Mouse (Mus musculus) cerebellum, adult 9-10 months (tissue): ENCODE data around the gene Diras1.
A peak's percentile ranks its signal among the peaks of the same experiment; 100 is the strongest.
"Not testable (repeated sequence)": the region's sequence is repeated elsewhere in the genome, so short reads cannot be mapped to it uniquely, and the experiment has no call there.

Source experiments
- DNase-seq: peaks from one replicate; pipeline ENCODE4 v3.0.0; 2022

Gene Diras1

GRCm38 (mm10) chr10:80996501-80996900 is 29.0 kb downstream of the Diras1 start:
- DNase-seq, result peak; percentile 47

- DNase-seq, result peak; percentile 92
These were observed 30.3 kb downstream of the Diras1 start for GRCm38 (mm10) chr10:80995091-80995632.

DNA sequence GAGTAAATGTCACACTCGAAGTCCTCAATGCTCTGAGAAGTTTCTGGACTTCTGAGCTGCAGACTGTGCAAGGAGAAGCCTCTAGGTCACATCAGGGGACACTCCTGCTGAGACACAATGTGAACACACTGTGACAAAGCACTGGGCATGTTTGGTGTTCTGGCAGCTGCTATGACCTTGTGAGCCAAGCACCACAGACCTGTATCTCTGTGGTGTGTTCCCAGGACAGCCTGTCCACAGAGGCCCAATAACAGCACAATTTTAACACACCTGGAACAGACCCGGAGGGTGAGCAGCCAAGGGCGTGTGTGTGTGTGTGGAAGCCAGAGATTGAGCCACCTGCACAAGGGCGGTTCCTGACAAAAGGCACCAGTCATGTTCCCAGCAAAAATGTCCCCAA is 30.8 kb downstream of the Diras1 start:
- DNase-seq, result peak; percentile 42

- no peak for DNase-seq
These were observed 32.2 kb downstream of the Diras1 start for GRCm38 (mm10) chr10:80993276-80993675.

- no peak for DNase-seq
These were observed 33.5 kb downstream of the Diras1 start for GRCm38 (mm10) chr10:80991945-80992344.

- no peak for DNase-seq
These were observed 34.5 kb downstream of the Diras1 start for GRCm38 (mm10) chr10:80991007-80991406.

DNA sequence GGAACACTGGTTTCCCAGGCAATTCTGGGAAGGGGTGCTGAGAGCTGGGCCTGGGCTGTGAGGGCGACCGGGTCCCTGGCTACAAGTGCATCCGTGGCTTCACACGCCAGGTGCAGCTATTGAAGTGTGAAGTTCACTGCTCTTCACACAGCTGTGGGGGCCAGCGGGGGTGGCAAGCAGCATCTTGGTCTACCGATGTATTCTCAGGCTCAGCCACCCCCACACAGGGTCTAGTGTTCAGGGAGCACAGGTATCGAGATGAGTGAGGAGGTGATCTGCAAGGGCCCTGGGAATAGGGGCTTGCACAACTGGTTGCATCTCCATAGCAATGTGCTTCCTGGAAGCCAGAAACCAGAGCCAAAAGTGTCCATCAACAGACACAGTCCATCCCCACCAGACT is 35.1 kb downstream of the Diras1 start:
- no peak for DNase-seq

- not testable (repeated sequence) for DNase-seq
These were observed 35.6 kb downstream of the Diras1 start for GRCm38 (mm10) chr10:80989854-80990253.

GRCm38 (mm10) chr10:80989446-80989845 is 36.0 kb downstream of the Diras1 start:
- DNase-seq, result no peak

DNA sequence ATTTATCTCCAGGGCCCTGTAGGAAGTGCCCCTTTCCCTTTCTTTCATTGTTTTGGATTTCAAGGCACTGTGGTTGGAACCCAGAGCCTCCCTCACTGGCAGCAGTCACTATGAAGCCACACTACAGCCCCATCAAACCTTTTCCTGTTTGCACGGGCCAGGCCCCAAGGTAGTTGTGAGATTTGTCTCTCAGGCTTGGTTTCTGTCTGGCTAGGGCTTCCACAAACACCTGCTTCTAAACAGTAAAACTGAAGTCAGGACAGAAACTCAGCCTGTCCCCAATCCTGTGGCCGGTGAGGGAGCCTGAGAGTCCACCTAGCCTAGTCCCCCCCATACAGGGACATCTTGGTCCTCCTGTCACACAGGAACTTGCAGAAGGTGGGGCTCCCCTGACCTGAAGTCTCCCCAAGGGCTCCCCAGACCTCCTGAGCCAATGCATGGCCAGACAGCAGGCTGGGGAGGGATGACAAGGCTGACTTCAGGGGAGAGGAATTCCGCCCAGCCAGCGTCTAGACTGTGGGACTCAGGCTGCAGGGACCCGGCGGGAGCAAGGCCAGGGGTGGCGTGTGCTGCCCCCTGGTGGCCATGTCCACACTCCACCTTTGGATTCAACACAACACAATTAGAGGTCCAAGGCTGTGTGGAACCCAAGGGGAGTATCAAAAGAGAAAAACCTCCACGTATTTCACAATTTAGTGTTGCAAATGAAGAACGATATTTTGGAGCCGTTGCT is 37.6 kb downstream of the Diras1 start:
- DNase-seq, result peak; percentile 84

GRCm38 (mm10) chr10:80986754-80987153 is 38.7 kb downstream of the Diras1 start:
- DNase-seq, result no peak

DNA sequence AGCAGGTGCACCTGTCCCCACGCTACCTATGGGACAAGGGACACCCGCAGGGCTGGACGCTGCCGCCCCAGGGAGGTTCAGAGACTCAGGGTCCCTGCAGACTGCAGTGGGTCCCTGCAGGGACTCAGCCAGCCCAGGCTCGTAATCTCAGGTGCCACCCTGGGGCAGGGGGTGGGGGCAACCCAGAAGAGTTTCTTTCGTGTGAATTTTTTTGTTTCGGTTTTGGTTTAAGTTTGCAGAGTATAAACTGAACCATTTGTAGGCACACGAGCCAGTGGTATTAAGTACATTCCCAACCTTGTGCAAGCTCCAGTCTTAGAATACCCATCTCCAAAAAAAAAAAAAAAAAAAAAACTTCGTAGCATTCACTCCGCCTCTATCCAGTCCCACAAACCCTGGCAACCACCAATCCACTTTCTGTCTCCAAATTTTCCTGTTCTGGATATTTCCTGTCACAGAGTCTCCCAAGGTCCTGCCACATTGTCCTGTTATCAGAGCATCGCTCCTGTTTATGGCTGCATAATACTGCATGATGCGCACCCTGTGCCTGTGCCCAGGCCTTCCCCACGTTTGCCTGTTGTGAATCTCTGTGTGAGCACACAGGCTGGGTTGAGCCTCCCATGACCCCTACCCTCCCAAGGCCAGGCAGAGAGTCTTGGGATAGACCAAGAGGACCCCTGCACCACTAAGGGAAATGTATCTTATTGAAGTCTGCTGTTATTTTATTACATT is 39.3 kb downstream of the Diras1 start:
- no peak for DNase-seq

DNA sequence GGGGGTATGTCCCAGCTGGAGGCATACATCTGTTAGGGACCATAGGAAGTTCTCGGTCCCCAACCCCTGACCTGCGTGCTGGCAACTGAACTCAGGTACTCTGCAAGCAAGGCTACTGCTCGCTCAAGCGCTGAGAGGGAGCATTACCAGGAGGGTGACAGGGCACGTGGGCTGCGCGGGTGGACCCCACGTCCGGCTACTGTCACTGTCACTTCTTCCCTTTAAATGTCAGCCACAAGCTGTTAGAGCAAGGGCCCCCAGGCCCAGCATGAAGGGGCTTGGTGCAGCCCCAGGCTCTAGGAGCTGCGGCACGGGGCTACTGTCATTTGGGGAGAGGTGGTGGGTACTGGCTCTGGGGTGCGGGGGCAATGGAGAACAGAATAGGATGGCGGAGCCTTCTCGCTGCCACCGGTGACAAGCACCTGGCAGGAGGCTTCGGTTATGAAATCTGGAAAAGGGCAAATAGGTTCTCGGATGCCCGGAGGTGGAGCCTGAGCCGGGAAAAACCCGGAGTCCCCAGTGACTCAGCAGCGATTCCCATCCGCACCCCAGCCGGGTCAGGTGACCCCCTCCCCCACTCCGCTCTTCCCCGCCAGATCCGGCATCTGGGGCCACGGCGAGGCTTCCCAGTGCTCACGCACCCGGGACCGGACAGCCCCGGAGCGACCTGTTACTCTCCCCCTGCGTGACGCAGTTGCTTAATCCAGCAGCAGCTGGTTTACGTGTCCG is 40.1 kb downstream of the Diras1 start:
- no peak for DNase-seq

- no peak for DNase-seq
These were observed 41.2 kb downstream of the Diras1 start for GRCm38 (mm10) chr10:80984223-80984622.

GRCm38 (mm10) chr10:80982381-80982780 is 43.1 kb downstream of the Diras1 start:
- DNase-seq, result no peak

DNA sequence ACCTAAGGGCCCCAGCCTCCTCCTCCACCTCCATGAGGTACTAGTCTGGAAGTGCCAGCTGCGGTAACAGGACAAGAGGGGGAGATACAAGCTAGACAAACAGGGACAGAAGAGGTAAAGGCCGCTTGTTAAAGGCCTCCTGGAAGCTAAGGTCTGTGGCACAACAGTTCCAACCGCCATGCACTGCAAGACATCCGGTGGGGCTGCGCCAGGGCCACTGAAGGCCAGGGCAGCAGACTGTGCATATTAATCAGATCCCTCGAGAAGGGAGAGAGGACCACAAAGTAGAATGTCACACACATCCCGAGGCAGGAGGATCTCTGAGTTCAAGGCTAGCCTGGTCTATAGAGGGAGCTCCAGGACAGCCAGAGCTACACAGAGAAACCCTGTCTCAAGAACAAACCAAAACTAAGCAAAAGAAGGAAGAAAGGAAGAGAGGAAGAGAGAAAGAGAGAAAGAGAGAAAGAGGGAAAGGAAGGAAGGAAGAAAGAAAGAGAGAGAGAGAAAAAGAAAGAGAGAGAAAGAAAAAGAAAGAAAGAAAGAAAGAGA is 43.8 kb downstream of the Diras1 start:
- no peak for DNase-seq

DNA sequence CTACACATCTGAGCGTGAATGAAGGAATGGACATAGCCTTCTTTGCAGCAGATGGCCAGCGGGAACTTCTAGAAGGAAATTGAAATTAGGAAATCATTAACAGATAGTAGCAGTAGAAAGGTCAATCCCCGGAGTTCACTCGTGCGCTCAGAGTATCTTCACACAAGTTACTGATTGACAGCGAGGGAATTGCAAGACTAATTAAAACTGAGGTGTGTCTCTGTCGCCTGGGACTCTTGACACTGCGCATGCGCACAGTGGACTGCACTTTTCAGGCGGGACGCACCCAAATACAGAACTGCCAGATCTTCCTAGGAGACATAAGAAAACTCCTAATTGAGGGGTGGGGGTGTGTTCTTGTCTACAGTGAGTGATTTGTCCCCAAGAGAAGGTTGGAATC is 50.0 kb downstream of the Diras1 start:
- no peak for DNase-seq

DNA sequence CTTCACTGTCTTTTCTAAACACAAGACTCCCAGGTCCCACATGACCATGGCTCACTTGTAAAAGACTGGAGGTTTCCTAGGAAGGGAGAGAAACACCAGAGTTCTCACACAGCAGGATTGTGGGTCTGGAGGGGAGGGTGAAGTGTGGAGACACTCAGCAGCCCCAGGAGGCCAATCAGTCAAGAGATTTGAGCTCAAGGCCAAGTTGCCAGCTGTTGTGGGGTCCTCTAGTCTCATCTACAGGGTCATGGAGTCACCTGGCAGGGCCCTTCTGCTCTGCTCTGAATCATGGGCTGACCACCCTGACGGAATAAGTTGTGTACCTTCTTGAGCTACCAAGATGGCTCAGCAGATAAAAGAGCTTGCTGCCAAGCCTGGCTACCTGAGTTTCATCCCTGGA is 51.7 kb downstream of the Diras1 start:
- DNase-seq, result no peak

GRCm38 (mm10) chr10:80972071-80972987 is 53.1 kb downstream of the Diras1 start:
- peak; percentile 88 for DNase-seq

GRCm38 (mm10) chr10:80971533-80971932 is 53.9 kb downstream of the Diras1 start:
- no peak for DNase-seq

DNA sequence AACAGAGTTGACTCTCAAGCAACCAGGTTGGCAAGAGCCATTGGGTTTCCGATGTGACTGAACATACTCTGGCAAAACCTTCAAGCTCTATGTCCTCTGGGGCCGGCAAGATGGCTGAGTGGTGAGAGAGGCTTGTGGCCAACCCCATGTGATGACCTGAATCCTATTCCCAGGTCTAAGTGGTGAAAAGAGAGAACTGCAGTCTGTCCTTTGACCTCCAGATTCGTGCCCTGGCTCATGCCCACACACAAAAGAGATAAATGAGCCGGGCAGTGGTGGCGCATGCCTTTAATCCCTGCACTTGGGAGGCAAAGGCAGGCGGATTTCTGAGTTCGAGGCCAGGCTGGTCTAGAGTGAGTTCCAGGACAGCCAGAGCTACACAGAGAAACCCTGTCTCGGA is 55.3 kb downstream of the Diras1 start:
- no peak for DNase-seq
